Mouse (Mus musculus) hindbrain, embryonic 13.5 days (tissue): ENCODE results near the gene Gm20715. TPM values are rescaled to one million over a fixed set of nuclear protein-coding genes. Genes with fewer than 3 reads are reported as not detected.

Experiments used
- ATAC-seq: fragments of 200-750 bp; cut with Nextera tagmentation; 2 replicates; pipeline ENCODE4 v1.8.0; 2017; ENCODE audit warnings: moderate TSS enrichment; ENCODE audit not compliant: low FRiP score
- H3K27ac ChIP-seq: fragments of 300-500 bp; sonication (generic); 2 replicates; pipeline ENCODE4 v1.5.1; 2015; ENCODE audit warnings: inconsistent platforms, mild to moderate bottlenecking, moderate library complexity
- H3K27me3 ChIP-seq: fragments of 300-500 bp; sonication (generic); 2 replicates; pipeline ENCODE4 v1.6.1; 2015; ENCODE audit warnings: mild to moderate bottlenecking, inconsistent platforms
- H3K36me3 ChIP-seq: fragments of 300-500 bp; sonication (generic); 2 replicates; pipeline ENCODE4 v1.6.1; 2015; ENCODE audit warnings: mild to moderate bottlenecking, inconsistent platforms
- H3K4me1 ChIP-seq: fragments of 300-500 bp; sonication (generic); replicated peaks from 2 replicates; pipeline ENCODE4 v1.6.1; 2015; ENCODE audit warnings: inconsistent platforms
- H3K4me2 ChIP-seq: fragments of 300-500 bp; sonication (generic); 2 replicates; pipeline ENCODE4 v1.6.1; 2015; ENCODE audit warnings: inconsistent platforms, mild to moderate bottlenecking, moderate library complexity
- H3K4me3 ChIP-seq: fragments of 300-500 bp; sonication (generic); 2 replicates; pipeline ENCODE4 v1.5.1; 2015; ENCODE audit warnings: mild to moderate bottlenecking, inconsistent platforms
- H3K9ac ChIP-seq: fragments of 300-500 bp; sonication (generic); 2 replicates; pipeline ENCODE4 v1.6.1; 2015; ENCODE audit warnings: mild to moderate bottlenecking, inconsistent platforms
- H3K9me3 ChIP-seq: fragments of 300-500 bp; sonication (generic); 2 replicates; pipeline ENCODE4 v1.6.1; 2016; ENCODE audit warnings: inconsistent platforms
- WGBS: fragments of 180-500 bp; shearing (Covaris S2); methylation state at CpG from one replicate; pipeline ENCODE4 v1.1.7; 2015; 5-methylcytosine and 5-hydroxymethylcytosine counted together
- polyA plus RNA-seq: library from polyadenylated mRNA; unstranded; fragments of >200 nt; fragmentation: Nextera tagmentation; extraction: Ambion mirVana; gene quantifications from 2 replicates; pipeline ENCODE4 v1.2.1, GENCODE M21; 2015

Gene Gm20715
- polyA plus RNA-seq, 1 experiment from 2014 or later = 0.09 TPM

DNA sequence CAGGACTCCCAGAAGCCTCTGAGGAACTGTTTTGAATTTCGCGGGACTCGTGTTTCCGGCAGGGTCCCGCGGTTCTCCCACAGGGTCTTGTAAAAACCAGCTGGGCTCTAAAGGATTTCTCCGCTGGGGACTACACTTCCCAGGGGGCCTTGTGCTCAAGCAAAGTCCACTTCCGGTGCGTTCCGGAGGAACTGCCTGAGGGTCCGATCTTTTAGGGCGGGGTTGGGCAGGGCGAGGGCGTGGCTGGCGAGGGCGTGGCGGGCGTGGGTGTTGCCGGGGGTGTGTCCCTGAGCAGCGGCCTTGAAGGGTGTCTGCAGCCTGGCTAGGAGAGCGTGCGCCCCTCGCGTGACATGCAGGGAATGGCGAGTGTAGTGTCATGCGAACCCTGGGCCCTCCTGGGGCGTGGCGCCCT, 27.0 kb upstream of the Gm20715 start, which contains the start of gene Zfp28:
Zfp28 (plus strand) TSS at position 252 of the 412 bp plus-strand sequence.
- Histone ChIP-seq H3K27ac (peak within 1 kb of the TSS; percentile 66), H3K4me3 (peak within 1 kb of the TSS; percentile 72), H3K27me3 (no peaks in the 10 kb centered on the region), H3K9me3 (no peaks in the 10 kb centered on the region), H3K9ac (peak within 1 kb of the TSS; percentile 85), H3K36me3 (peaks cover 24% of the 10 kb centered on the region), H3K4me1 (peaks cover 20% of the 10 kb centered on the region), H3K4me2 (peak within 1 kb of the TSS; percentile 78)
- WGBS = under 1% methylated on average over 28 of the region's 28 CpGs
- ATAC-seq = peak; percentile 96

DNA sequence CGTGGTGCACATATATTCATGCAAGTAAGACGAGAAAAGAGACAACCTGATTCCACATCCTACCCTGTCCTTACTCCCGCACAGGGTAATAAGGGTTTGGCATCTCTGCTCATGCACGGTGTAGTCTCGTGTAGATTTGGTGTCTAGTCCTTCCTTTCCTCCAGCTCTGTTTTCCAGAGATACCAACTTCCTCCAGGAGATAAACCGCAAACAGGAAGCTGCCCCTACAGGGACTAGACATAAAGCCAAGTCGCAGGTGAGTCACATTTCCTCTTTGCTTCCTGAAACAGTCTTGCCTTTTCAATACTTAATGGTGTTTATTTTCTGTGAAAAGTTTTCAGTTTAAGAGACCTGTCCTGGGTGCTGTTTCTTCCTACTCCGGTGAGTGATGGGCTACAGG, 26.1 kb upstream of the Gm20715 start:
- peak; percentile 21 for ATAC-seq
- Histone ChIP-seq H3K27ac (no peak overlapping the region), H3K27me3 (no peaks in the 10 kb centered on the region), H3K4me2 (peak overlapping the region; percentile 78), H3K4me1 (peaks cover 20% of the 10 kb centered on the region), H3K9ac (peak overlapping the region; percentile 85), H3K9me3 (no peaks in the 10 kb centered on the region), H3K36me3 (peaks cover 27% of the 10 kb centered on the region), H3K4me3 (peak overlapping the region; percentile 72)
- 75% methylated on average over 8 of the region's 8 CpGs for WGBS

DNA sequence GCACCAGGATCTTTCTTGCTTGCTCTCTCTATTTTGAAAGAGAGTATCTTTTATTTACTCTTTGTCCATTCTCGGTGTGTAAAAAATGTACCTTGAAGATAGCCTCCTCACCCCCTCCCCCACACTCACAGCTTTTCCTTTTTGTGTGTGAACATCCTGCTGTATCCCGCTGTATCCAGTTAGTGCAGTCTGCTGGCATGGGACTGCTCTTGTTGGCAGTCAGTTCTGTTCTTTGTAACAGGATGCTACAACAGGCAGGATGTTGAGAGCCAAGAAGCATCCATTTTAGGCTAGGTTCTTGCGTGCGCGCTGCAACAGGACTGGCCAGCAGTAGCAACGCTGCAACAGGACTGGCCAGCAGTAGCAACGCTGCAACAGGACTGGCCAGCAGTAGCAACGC, 23.1 kb upstream of the Gm20715 start:
- 96% methylated on average over 8 of the region's 8 CpGs for WGBS
- Histone ChIP-seq H3K9me3 (no peaks in the 10 kb centered on the region), H3K9ac (no peak overlapping the region), H3K27ac (no peak overlapping the region), H3K27me3 (no peaks in the 10 kb centered on the region), H3K4me2 (no peak overlapping the region), H3K4me3 (no peak overlapping the region), H3K4me1 (peaks cover 20% of the 10 kb centered on the region), H3K36me3 (peaks cover 50% of the 10 kb centered on the region)
- no peak for ATAC-seq

DNA sequence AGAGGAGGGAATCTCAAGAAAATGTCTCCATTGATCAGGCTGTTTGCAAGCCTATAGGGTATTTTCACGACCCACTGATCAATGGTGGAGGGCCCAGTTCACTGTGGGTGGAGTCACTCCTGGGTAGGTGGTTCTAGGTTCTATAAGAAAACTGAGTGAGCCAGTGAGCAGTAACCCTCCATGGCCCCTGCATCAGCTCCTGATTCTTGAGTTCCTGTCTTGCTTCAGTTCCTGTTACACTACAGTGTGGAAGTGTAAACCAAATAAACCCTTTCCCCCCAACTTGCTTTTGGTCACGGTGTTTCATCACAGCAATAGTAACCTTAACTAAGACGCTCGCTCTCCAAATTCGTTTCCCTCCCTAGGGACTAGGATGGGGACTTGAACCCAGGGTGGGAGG, 21.1 kb upstream of the Gm20715 start:
- H3K36me3 ChIP-seq = peaks cover 70% of the 10 kb centered on the region
- no peak overlapping the region for H3K27ac ChIP-seq
- WGBS = 79% methylated on average over 5 of the region's 5 CpGs
- peaks cover 6% of the 10 kb centered on the region for H3K4me1 ChIP-seq
- H3K4me3 ChIP-seq = no peak overlapping the region
- no peaks in the 10 kb centered on the region for H3K9me3 ChIP-seq
- no peaks in the 10 kb centered on the region for H3K27me3 ChIP-seq
- no peak overlapping the region for H3K9ac ChIP-seq
- ATAC-seq = no peak
- H3K4me2 ChIP-seq = no peak overlapping the region

DNA sequence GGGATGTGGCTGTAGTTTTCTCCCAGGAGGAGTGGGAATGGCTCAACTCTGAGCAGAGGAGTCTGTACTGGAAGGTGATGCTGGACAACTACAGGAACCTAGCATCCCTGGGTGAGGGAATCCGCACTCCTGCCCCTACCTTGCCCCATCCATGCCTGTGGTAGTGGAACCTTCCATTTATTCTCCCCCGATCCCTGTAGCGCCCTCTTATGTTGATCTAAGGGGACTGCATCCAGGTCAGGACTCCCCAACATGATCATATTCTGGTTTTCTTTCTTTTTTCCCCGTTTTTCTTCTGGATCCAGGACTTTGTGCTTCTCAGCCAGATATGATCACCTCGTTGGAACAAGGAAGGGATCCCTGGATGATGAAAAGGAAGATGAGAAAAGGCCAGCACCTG, 20.6 kb upstream of the Gm20715 start:
- Histone ChIP-seq H3K4me1 (peaks cover 1% of the 10 kb centered on the region), H3K27ac (no peak overlapping the region), H3K36me3 (peaks cover 75% of the 10 kb centered on the region), H3K27me3 (no peaks in the 10 kb centered on the region), H3K4me3 (no peak overlapping the region), H3K9ac (no peak overlapping the region), H3K4me2 (no peak overlapping the region), H3K9me3 (no peaks in the 10 kb centered on the region)
- ATAC-seq = no peak
- WGBS = 67% methylated on average over 5 of the region's 5 CpGs

DNA sequence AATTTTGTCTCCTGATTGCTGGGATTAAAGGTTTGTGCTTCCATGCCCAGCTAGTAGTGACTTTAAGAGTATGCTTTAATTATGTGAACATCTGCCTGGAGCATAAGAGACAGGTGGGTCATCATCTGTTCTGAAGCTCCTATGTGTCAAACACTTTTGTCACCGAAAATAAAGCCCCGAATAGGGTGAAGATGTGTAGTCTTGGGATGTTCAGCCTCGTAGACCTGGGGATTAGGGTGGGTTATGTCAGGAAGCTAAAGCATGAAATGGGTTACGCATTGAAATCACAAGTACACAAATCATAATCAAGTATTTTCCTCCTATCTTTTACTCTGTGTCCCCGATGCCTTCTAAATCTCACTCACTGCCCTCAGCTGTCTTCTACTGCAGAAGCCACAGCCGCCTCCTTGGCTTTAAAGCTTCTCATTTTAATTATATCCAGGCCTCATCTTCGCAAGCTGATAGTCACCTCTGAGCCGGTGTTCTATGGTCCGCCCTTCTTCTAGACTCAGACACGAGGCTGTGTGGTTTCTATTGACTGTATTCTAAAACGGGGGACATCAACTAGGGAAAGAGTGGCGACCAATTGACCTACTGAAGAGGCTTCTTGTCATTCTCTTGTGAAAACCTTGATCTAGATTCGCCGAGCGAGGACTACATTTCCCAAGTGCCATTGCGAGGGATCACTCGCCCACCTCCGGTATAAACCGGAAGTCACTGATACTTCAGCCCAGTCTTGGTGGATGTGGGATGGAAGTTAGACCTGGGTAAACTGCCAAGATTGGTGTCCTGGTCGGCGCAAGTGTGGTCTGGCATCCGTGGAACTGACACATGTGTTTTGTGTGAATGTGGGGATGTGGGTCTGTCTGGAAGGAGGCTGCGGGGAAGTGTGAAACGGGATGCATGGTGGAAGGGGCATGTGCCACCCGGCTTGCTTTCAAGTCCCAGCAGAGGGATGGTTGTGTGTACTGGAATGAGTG, 11.8 kb upstream of the Gm20715 start, which contains the start of gene Smim17:
Smim17 (plus strand) TSS at position 720 of the 980 bp plus-strand sequence.
- no peaks in the 10 kb centered on the region for H3K27me3 ChIP-seq
- peaks cover 35% of the 10 kb centered on the region for H3K36me3 ChIP-seq
- peaks cover 7% of the 10 kb centered on the region for H3K4me1 ChIP-seq
- WGBS = 26% methylated on average over 25 of the region's 25 CpGs
- no peaks in the 10 kb centered on the region for H3K9me3 ChIP-seq
- peak; percentile 91 for ATAC-seq
- H3K27ac ChIP-seq = peak within 1 kb of the TSS; percentile 36; the same call in 1 of the 2 replicates
- H3K9ac ChIP-seq = peak within 1 kb of the TSS; percentile 70
- peak within 1 kb of the TSS; percentile 69 for H3K4me2 ChIP-seq
- peak within 1 kb of the TSS; percentile 45 for H3K4me3 ChIP-seq

DNA sequence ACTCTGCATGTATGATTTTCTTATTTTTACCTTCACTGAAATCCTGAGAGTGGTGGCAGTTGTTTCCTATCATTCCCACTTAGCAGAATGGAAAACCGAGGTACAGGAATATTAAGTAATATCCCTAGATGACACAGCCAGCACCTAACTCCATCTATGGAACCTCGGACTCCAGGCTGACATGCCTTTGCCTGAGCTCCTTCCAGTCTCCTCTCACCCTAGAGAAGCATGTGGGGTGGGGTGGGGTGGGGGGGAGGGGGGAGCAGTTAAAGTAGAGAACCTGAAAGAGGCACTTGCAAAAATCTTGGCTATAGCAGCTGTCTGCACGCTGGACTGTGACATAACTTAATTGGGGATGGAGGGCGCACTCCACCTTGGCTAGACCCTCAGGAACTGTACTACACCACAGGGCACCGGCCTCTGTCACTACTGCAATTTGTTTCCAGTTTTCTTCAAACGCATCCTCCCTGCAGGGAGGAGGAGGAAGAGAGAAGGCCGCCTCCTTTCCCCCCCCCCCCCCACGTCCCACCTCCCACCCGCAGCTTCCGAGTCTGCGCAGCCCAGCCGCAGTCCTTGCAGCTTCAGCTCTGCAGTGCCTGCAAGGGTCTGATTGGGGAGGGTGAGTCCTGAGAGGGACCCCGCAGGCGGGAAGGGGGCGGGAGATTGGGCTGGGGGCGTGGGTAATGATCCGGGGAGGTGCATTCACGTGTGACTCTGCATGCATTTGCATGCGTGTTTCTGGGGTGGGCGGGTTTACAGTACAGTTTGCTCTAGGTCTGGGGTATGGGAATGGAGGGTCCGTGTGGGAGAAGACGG, 4.8 kb downstream of the Gm20715 start:
- Histone ChIP-seq H3K27me3 (no peaks in the 10 kb centered on the region), H3K4me2 (peak overlapping the region; percentile 53), H3K9me3 (no peaks in the 10 kb centered on the region), H3K4me3 (peak overlapping the region; percentile 41), H3K27ac (no peak overlapping the region), H3K9ac (peak overlapping the region; percentile 70), H3K4me1 (no peaks in the 10 kb centered on the region; the same call in 1 of the 2 replicates), H3K36me3 (no peaks in the 10 kb centered on the region)
- WGBS = 8% methylated on average over 18 of the region's 22 CpGs
- ATAC-seq = peak; percentile 89

DNA sequence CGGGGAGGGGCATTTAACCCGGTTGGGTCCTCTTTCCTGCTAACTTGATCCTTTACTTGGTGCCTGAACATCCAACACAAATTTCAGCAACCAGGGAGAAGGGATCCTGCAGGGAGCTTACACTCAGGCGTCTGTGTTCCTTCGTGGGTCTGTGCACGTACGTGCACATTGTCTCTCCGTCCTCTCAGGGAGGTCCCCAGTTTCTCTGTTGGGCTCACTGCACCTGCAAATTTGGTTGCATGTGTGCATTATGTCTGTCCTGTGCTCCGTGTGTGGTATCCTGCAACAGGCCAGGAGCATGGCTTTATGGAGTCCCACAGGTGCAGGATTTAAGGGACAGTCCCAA, 5.3 kb downstream of the Gm20715 start:
- Histone ChIP-seq H3K27me3 (no peaks in the 10 kb centered on the region), H3K4me1 (no peaks in the 10 kb centered on the region; the same call in 1 of the 2 replicates), H3K4me3 (peak overlapping the region; percentile 41), H3K9me3 (no peaks in the 10 kb centered on the region), H3K27ac (no peak overlapping the region), H3K9ac (peak overlapping the region; percentile 70), H3K4me2 (peak overlapping the region; percentile 53), H3K36me3 (no peaks in the 10 kb centered on the region)
- ATAC-seq = peak; percentile 53
- 14% methylated on average over 8 of the region's 8 CpGs for WGBS

DNA sequence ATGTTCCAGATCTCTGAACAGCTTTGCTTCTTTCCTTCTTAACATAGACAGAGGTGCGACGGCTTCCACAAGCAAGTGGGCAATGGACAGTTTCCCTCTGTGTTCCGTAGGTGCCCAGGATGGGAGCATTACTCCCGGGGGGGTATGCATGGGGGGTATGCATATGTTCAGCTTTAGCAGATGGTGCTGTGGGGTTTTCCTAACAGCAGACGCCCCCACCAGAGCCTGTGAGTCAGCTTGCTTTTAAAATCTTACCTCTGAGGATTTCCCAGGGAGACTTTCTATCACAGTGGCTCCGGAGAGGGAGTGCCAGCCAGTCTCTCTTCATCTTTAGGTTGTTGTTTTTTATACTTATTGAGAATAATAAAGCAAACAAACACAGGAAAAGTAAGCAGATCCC, 9.8 kb downstream of the Gm20715 start:
- WGBS = 81% methylated on average over 6 of the region's 6 CpGs
- H3K9ac ChIP-seq = no peak overlapping the region
- 0 out of 2 replicates have a peak, but pooled peaks cover 3% of the 10 kb centered on the region for H3K9me3 ChIP-seq
- no peaks in the 10 kb centered on the region for H3K36me3 ChIP-seq
- no peak overlapping the region for H3K4me3 ChIP-seq
- no peaks in the 10 kb centered on the region; the same call in 1 of the 2 replicates for H3K4me1 ChIP-seq
- no peak for ATAC-seq
- no peak overlapping the region for H3K27ac ChIP-seq
- H3K27me3 ChIP-seq = no peaks in the 10 kb centered on the region
- no peak overlapping the region for H3K4me2 ChIP-seq

DNA sequence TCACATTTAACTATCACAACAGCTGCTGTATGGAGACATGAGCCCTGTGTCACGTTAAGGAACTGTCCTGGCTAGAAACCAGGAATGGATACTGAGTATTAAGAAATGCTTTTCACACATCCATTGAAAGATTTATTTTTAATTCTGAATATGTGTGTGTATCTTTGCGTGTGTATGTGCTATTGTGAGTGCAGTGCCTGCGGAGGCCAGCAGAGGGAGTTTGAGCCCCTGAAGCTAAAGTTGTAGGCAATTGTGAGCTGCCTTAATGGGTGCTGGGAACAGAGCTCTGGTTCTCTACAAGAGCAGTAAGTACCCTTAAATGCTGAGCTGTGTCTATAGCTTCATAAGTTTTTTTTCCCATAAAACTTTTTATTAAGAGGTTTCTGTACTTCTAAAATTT, 19.3 kb downstream of the Gm20715 start:
- Histone ChIP-seq H3K4me3 (no peak overlapping the region), H3K27me3 (no peaks in the 10 kb centered on the region), H3K36me3 (peaks cover 10% of the 10 kb centered on the region), H3K4me2 (no peak overlapping the region), H3K9ac (no peak overlapping the region), H3K9me3 (no peaks in the 10 kb centered on the region), H3K4me1 (0 out of 2 replicates have a peak, but pooled peaks cover 4% of the 10 kb centered on the region), H3K27ac (no peak overlapping the region)
- WGBS = 94% methylated on average over 3 of the region's 3 CpGs
- ATAC-seq = no peak

DNA sequence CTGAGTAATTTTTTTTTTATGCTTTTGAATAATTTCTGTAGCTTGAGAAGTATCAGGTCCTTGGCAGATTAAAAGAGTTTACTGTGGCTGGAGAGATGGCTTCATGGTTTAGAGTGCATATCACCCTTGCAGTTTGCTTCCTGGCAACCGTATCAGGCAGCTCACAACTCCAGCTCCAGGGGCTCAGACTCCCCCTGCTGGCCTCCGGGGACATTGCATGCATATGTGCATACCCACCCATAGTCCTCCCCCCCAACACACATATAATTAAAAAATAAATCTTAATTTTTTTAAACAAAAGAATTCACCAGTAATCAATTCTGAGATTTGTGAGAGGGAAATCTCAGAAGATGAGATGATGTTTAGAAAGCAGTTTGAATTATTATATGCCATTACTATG, 20.3 kb downstream of the Gm20715 start:
- Histone ChIP-seq H3K4me1 (peaks cover 9% of the 10 kb centered on the region), H3K9ac (no peak overlapping the region), H3K27me3 (no peaks in the 10 kb centered on the region), H3K9me3 (no peaks in the 10 kb centered on the region), H3K27ac (no peak overlapping the region), H3K4me2 (no peak overlapping the region), H3K36me3 (peaks cover 10% of the 10 kb centered on the region), H3K4me3 (no peak overlapping the region)
- 42% methylated on average over 2 of the region's 2 CpGs for WGBS
- no peak for ATAC-seq

DNA sequence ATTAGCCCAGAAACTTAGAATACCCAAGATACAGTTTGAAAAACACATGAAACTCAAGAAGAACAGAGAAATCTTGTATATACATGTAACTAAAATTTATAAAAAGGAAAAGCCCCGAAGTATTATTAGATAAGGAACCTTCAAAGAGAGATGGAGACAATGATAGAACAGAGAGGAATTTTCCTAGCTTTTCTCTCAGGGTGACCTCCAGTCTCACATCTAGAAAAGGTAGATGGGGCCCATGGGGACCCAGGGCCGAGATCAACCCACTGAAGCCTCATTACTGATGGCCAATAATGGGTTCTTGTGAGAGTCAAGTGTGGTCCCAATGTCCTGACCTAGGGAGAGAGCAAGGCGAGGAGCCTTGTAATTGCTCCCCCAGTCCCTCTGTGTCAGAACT, 28.3 kb downstream of the Gm20715 start, which contains the start of gene Olfr1344:
Olfr1344 (plus strand) TSS at position 301 of the 400 bp plus-strand sequence.
- H3K9me3 ChIP-seq = no peaks in the 10 kb centered on the region
- H3K27ac ChIP-seq = no peak within 1 kb of the TSS
- H3K36me3 ChIP-seq = no peaks in the 10 kb centered on the region
- peaks cover 15% of the 10 kb centered on the region for H3K4me1 ChIP-seq
- H3K27me3 ChIP-seq = no peaks in the 10 kb centered on the region
- no peak within 1 kb of the TSS for H3K9ac ChIP-seq
- no peak for ATAC-seq
- WGBS = 85% methylated on average over 3 of the region's 3 CpGs
- no peak within 1 kb of the TSS for H3K4me3 ChIP-seq
- no peak within 1 kb of the TSS for H3K4me2 ChIP-seq
